Mouse (Mus musculus): ENCODE measurements around the gene Styk1.

- TF ChIP-seq CTCF (IDR thresholded peaks at IDR 0.05; ENCODE audit: low read depth, low read length) (no peak), GATA1 (IDR thresholded peaks at IDR 0.05; ENCODE audit: borderline replicate concordance, low read length) (no peak), GATA2 (IDR thresholded peaks at IDR 0.05; ENCODE audit: borderline replicate concordance, low read depth, low read length) (no peak), POLR2AphosphoS5 (IDR thresholded peaks at IDR 0.05; ENCODE audit: insufficient replicate concordance, low read depth, low read length) (no peak)
Observed at GRCm38 (mm10) chr6:131386416-131387019, 33.1 kb upstream of the Styk1 start.

Measured in G1E (cell line).